Mouse (Mus musculus) pancreas, adult 10 weeks (tissue): Measurements from ENCODE around the gene Bcas3. TPM values are rescaled to one million over a fixed set of nuclear protein-coding genes. Genes with fewer than 3 reads are reported as not detected.

Experiments
- polyA plus RNA-seq: library from polyadenylated mRNA; stranded (reverse); fragments of 350-450 nt; fragmentation: Illumina TruSeq; extraction: RNeasy Lipid Tissue Mini Kit (QIAGEN cat#74804); gene quantifications from one replicate; pipeline ENCODE4 v1.2.3, GENCODE M21; 2015; ENCODE audit warnings: low read depth, low replicate concordance; ENCODE audit not compliant: insufficient read depth

Gene Bcas3
- polyA plus RNA-seq: 5.7 TPM

DNA sequence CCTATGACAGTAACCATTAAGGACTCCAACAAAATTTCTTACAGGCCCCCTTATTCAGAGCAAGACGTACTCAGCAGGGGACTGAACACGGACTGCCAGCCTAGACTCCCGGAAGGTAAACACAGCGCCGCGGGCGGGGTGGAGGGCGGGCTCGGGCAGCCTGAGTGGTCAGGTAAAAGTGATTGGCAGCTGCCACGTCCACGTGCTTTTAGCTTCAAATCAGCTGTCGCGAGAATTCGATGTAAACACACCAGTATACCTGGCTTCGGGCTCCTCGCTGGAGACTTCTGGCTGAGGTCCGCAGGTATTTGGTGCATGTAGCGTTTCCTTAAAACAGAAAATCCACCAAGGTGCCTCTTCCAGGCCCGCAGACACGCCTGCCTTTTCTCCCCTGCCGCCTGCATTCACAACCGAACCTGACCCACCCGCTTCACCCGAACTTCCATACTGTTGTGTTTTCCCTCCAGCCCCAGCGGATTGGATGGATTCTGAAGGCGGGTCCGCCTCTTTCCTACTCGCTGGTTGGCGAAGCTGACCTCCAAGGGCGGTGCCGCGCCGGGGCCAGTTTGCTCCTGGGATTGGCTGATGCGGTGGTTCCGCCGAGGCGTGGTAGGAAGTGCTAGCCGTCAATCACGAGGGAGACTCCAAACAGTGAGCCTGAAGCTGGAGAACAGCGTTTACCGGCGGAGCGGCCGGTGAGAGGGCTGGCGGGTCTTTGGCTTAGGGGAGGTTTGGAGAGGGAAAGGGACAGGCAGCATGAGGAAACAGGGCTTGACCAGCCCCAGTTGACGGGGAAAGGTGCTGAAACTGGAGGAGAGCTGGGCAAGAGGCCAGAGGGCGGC, at the start of gene Bcas3:
Gene Bcas3 (plus strand): TSS at position 629 of the 842 bp plus-strand sequence.

GRCm38 (mm10) chr11:85310713-85311574, 42.0 kb upstream of the Bcas3 start, which contains the start of gene Ppm1d:
Gene Ppm1d, plus strand, starts transcription at chr11:85311244.

GRCm38 (mm10) chr11:85832231-85832924, 479.4 kb downstream of the Bcas3 start, which contains the start of gene Tbx2:
Gene Tbx2, plus strand, starts transcription at chr11:85832551.

GRCm38 (mm10) chr11:85850233-85850632, 497.3 kb downstream of the Bcas3 start, which contains the start of gene Gm11444:
Gene Gm11444, minus strand, starts transcription at chr11:85850333.

Other genes starting within 250 kb of the Bcas3 start
- 5.7 TPM for gene Usp32, start 213.0 kb upstream of the Bcas3 start, polyA plus RNA-seq
- gene 1700125H20Rik, start 182.8 kb upstream of the Bcas3 start, polyA plus RNA-seq: not detected
- gene Appbp2, start 118.0 kb upstream of the Bcas3 start, polyA plus RNA-seq: 4.2 TPM
- 2.1 TPM for gene Ppm1d, start 41.9 kb upstream of the Bcas3 start, polyA plus RNA-seq